Mouse (Mus musculus): Measurements from ENCODE around the gene Nkd1. TPM values are rescaled to one million over a fixed set of nuclear protein-coding genes. Genes with fewer than 3 reads are reported as not detected.

Nkd1 gene
- polyA plus RNA-seq, 1 experiment from 2014 or later: 24.5 TPM

DNA sequence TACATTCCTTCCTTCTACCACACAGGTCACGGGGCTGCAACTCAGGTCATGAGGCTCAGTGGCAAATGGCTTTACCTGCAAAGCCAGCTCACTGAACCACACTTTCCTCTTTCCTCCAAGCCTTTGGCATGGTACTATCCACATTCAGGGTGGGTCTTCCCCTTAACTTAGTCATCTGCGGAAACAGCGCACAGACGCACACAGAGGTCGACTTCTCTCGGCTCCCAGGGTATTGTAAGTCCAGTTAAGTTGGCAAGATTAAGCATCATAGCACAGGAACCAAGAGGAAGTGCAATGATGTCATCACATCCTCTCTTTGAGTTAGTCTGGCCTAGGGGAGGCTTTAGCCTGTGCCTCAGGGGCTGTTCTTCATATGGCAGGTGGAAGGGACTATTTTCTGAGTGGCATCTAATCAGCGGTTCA is 112.2 kb downstream of the Nkd1 start:
- no peaks in the 10 kb centered on the region for H3K27me3 ChIP-seq (replicated peaks; ENCODE audit: control insufficient read depth, insufficient read depth, low read length)
- H3K4me1 ChIP-seq (replicated peaks; ENCODE audit: control insufficient read depth, insufficient read depth, low read length): peaks cover 5% of the 10 kb centered on the region; the same call in 1 of the 2 replicates
- 0 out of 2 replicates have a peak overlapping the region, but pooled peaks have one; percentile 17 for H3K4me2 ChIP-seq (replicated peaks; ENCODE audit: low read depth)
- H3K9ac ChIP-seq (ENCODE audit: low read depth, low read length): no peak overlapping the region
- no peak for TF ChIP-seq CTCF (IDR thresholded peaks at IDR 0.05; ENCODE audit: low read depth)
- no peaks in the 10 kb centered on the region for H3K9me3 ChIP-seq (ENCODE audit: control insufficient read depth)
- H3K4me3 ChIP-seq (ENCODE audit: low read depth, low read length): no peak overlapping the region
- ATAC-seq: no peak
- 73% methylated on average over 7 of the region's 7 CpGs for WGBS
- H3K36me3 ChIP-seq (ENCODE audit: control insufficient read depth, insufficient read depth): peaks cover 11% of the 10 kb centered on the region
- H3K27ac ChIP-seq (ENCODE audit: low read depth, low read length): no peak overlapping the region

DNA sequence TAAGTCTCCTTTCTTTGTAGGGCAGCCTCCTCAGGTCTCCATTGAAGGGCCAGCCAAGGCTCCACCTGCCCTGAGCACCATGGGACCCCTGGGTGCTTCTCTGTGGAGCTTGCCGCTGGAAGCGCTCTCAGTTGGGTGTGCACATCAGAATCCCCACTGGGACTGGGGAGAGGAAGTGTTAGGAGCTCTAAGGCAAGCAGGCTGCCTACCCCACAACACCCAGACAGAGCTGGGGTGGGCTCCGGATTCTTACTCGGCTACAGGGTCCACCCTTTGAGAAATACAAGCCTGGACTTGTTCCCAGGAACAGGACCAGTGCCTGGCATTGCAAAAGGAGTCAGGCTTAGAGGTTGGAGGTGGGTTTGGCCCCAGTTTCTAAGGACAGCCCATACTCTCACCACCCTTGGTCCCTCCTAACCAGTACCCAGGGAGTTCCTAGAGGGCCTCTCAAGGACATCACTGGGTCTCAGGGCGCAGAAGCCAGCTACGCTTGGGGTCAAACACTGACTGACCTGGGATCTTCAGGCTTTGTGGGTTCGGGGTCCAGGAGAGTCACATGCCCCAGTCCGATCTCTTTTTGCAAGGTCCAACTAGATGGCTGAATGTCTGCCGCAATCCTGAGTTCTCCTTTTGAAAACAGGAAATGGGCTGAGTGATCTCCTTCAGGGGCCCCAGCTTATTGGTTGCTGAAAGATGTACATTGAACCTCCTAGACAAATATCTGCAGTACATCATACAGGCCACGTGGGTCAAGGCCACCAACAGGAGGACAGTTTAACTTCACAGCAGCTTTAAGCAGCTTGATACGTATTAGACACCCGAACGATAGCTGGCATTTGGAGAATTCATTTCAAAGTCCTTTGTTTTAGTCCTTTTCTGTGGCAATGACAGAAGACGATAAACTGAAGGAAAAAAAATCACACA is 114.6 kb downstream of the Nkd1 start, which contains the start of gene Snx20:
TSS of gene Snx20 (minus strand) at position 655 of the 924 bp plus-strand sequence.
- Histone ChIP-seq H3K27ac (ENCODE audit: low read depth, low read length) (peak within 1 kb of the TSS; percentile 86), H3K4me2 (replicated peaks; ENCODE audit: low read depth) (peak within 1 kb of the TSS; percentile 66), H3K9ac (ENCODE audit: low read depth, low read length) (peak within 1 kb of the TSS; percentile 54), H3K27me3 (replicated peaks; ENCODE audit: control insufficient read depth, insufficient read depth, low read length) (no peaks in the 10 kb centered on the region), H3K4me3 (ENCODE audit: low read depth, low read length) (peak within 1 kb of the TSS; percentile 47), H3K9me3 (ENCODE audit: control insufficient read depth) (no peaks in the 10 kb centered on the region), H3K4me1 (replicated peaks; ENCODE audit: control insufficient read depth, insufficient read depth, low read length) (peaks cover 5% of the 10 kb centered on the region; the same call in 1 of the 2 replicates), H3K36me3 (ENCODE audit: control insufficient read depth, insufficient read depth) (no peaks in the 10 kb centered on the region; the same call in 1 of the 2 replicates)
- WGBS: 55% methylated on average over 14 of the region's 14 CpGs
- 0 out of 2 replicates have a peak, but pooled peaks have one; percentile 23 for TF ChIP-seq CTCF (IDR thresholded peaks at IDR 0.05; ENCODE audit: low read depth)
- ATAC-seq: peak; percentile 85

DNA sequence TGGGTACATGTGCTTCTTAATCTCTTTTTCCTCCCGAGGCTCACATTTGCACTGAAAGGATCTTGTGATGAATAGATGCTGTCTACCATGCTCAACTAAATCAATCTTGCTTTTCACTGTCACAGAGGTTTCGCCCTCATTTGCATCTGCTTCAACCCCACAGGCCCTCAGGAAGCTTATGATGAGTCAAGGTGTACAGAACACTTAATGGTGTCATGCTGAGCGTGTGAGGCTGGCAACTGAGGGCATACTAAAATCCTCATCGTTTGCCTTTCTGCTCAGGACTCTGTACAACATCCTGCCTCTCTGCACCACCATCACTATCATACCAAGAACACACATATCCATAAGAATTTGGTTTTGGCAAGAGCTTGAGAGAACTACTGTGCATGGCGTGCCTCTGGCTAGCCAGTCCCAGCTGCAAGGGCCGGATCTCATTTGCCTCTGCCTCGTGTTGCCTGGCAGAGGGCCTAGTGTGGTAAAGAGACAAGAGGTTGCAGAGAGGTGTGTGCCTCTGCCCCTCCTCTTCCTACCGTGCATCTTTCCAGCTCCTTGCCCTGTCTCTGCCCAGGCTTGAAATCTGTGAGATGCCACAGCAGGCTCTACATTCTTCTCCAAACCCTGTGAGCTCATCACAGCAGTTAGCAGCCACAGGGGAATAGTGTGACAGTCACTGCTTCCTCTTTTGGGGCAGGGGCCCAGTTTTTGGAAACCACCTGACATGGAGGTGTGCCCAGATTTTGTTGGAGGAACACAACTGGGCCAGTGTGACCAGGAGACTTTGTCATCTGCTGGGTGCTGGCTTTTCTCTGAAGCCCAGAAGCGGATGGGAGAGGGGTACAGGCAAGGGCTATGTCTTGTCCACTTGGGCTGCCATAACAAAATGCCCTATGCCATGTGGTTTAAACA is 116.2 kb downstream of the Nkd1 start:
- H3K27me3 ChIP-seq (replicated peaks; ENCODE audit: control insufficient read depth, insufficient read depth, low read length): no peaks in the 10 kb centered on the region
- no peak overlapping the region for H3K4me3 ChIP-seq (ENCODE audit: low read depth, low read length)
- no peak for ATAC-seq
- no peaks in the 10 kb centered on the region for H3K9me3 ChIP-seq (ENCODE audit: control insufficient read depth)
- 78% methylated on average over 9 of the region's 9 CpGs for WGBS
- no peak overlapping the region for H3K9ac ChIP-seq (ENCODE audit: low read depth, low read length)
- H3K4me1 ChIP-seq (replicated peaks; ENCODE audit: control insufficient read depth, insufficient read depth, low read length): peaks cover 5% of the 10 kb centered on the region; the same call in 1 of the 2 replicates
- TF ChIP-seq CTCF (IDR thresholded peaks at IDR 0.05; ENCODE audit: low read depth): no peak
- no peaks in the 10 kb centered on the region; the same call in 1 of the 2 replicates for H3K36me3 ChIP-seq (ENCODE audit: control insufficient read depth, insufficient read depth)
- H3K27ac ChIP-seq (ENCODE audit: low read depth, low read length): no peak overlapping the region
- no peak overlapping the region for H3K4me2 ChIP-seq (replicated peaks; ENCODE audit: low read depth)

GRCm38 (mm10) chr8:88638908-88639307 is 117.8 kb downstream of the Nkd1 start:
- H3K27ac ChIP-seq (ENCODE audit: low read depth, low read length): no peak overlapping the region
- peaks cover 5% of the 10 kb centered on the region; the same call in 1 of the 2 replicates for H3K4me1 ChIP-seq (replicated peaks; ENCODE audit: control insufficient read depth, insufficient read depth, low read length)
- H3K4me2 ChIP-seq (replicated peaks; ENCODE audit: low read depth): no peak overlapping the region
- H3K9ac ChIP-seq (ENCODE audit: low read depth, low read length): no peak overlapping the region
- no peak for ATAC-seq
- H3K36me3 ChIP-seq (ENCODE audit: control insufficient read depth, insufficient read depth): no peaks in the 10 kb centered on the region
- H3K27me3 ChIP-seq (replicated peaks; ENCODE audit: control insufficient read depth, insufficient read depth, low read length): no peaks in the 10 kb centered on the region
- WGBS: 94% methylated on average over 3 of the region's 3 CpGs
- no peak for TF ChIP-seq CTCF (IDR thresholded peaks at IDR 0.05; ENCODE audit: low read depth)
- H3K9me3 ChIP-seq (ENCODE audit: control insufficient read depth): no peaks in the 10 kb centered on the region
- H3K4me3 ChIP-seq (ENCODE audit: low read depth, low read length): no peak overlapping the region

DNA sequence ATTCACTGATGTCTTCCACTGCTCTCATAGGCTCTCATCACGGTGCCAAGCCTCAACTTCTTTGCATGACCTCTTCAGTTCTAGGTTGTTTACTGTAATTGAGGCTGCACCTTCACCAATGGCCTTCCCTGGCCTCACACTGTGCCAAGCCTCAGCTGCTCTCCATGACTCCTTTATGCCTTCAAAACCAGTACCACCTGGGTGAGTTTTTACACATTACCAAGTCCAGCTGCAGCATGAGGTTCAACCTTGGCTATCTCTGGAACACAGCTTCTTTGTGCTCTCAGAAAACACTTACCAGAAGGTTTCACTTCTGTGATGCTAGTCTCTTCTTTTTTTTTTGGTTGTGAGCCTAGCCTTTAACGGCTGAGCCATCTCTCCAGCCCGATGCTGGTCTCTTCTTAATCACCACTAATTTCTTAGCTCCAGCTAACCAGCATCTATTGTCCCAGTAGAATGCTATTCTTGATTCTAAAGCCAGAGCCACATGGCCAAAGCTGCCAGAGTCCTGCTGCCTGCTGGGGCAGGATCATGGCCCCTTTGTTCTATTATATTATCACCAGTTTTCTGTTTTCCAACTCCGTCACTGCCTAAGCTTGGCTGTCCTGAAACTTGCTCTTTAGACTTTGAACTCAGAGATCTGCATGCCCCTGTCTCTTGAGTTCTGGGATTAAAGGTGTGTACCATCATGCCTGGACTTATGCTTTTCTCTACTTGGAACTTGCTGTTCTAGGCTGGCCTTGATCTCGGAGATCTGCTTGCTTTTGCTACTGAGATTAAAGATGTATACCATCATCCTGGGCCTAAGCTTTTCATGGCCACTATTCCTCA is 121.8 kb downstream of the Nkd1 start:
- Histone ChIP-seq H3K9ac (ENCODE audit: low read depth, low read length) (no peak overlapping the region), H3K9me3 (ENCODE audit: control insufficient read depth) (no peaks in the 10 kb centered on the region), H3K36me3 (ENCODE audit: control insufficient read depth, insufficient read depth) (no peaks in the 10 kb centered on the region), H3K4me1 (replicated peaks; ENCODE audit: control insufficient read depth, insufficient read depth, low read length) (no peaks in the 10 kb centered on the region), H3K4me3 (ENCODE audit: low read depth, low read length) (no peak overlapping the region), H3K27me3 (replicated peaks; ENCODE audit: control insufficient read depth, insufficient read depth, low read length) (no peaks in the 10 kb centered on the region), H3K4me2 (replicated peaks; ENCODE audit: low read depth) (no peak overlapping the region), H3K27ac (ENCODE audit: low read depth, low read length) (peak overlapping the region; percentile 46)
- ATAC-seq: peak; percentile 66
- no peak for TF ChIP-seq CTCF (IDR thresholded peaks at IDR 0.05; ENCODE audit: low read depth)
- 63% methylated on average over 5 of the region's 5 CpGs for WGBS

Other genes with a start within 250 kb of the Nkd1 start
- 2.3 and 3.4 TPM in 2 replicates for gene Adcy7, start 249.0 kb upstream of the Nkd1 start, polyA plus RNA-seq (2015; fragmentation: Nextera tagmentation; extraction: Ambion mirVana)
- 48.6 and 51.3 TPM in 2 replicates for gene Brd7, start 159.2 kb upstream of the Nkd1 start, polyA plus RNA-seq (2015; fragmentation: Nextera tagmentation; extraction: Ambion mirVana)
- gene Snx20, start 114.8 kb downstream of the Nkd1 start, polyA plus RNA-seq (2015; fragmentation: Nextera tagmentation; extraction: Ambion mirVana): 37.1 and 41.6 TPM in 2 replicates
- gene Nod2, start 126.0 kb downstream of the Nkd1 start, polyA plus RNA-seq (2015; fragmentation: Nextera tagmentation; extraction: Ambion mirVana): 0.21 and 0.22 TPM in 2 replicates
- gene Cyld, start 175.7 kb downstream of the Nkd1 start, polyA plus RNA-seq (2015; fragmentation: Nextera tagmentation; extraction: Ambion mirVana): 9.3 and 11.5 TPM in 2 replicates